Mouse (Mus musculus) frontal cortex, postnatal 14 days (tissue): Measurements from ENCODE around the gene Cnot10.
"Not testable (repeated sequence)": the region's sequence is repeated elsewhere in the genome, so short reads cannot be mapped to it uniquely, and the experiment has no call there.

Experiments
- DNase-seq, 2 experiments: peaks; one replicate each; pipeline ENCODE4 v3.0.0; 2022; ENCODE audit warnings: low spot score in 2 of 2

Gene Cnot10

DNA sequence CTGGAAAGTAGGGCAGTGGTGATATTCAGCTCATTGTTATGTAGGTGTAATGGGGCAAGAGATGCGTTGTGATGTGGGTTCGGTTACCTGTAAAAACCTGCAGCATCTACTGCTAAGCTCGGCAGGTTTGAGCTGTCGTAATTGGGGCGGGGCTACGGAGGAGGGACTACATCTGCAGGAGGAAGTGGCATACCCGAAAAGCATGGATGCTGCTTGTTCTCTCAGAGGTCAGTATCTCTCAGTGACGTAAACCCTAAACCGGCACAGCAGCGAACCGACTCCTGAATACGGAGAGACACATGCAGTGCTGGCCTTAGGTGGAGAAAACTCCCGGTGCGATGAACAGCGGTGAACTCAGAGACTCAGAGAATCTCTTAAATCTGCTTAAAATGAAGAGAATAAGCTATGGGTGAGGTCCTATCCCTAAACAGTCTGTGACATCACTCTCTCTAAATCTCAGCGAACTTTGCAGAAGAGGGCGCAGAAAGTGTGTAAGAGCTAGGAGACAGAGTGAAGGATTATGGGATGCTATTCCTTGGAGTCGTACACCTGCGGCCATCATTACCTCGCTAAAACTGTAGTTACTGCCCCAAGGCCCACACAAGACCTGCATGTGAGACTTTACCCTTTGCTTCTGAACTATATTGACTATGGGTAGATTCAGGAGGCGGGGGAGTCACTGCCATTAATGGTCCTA lies 11.1 kb upstream of the Cnot10 start:
- no peak for DNase-seq

DNA sequence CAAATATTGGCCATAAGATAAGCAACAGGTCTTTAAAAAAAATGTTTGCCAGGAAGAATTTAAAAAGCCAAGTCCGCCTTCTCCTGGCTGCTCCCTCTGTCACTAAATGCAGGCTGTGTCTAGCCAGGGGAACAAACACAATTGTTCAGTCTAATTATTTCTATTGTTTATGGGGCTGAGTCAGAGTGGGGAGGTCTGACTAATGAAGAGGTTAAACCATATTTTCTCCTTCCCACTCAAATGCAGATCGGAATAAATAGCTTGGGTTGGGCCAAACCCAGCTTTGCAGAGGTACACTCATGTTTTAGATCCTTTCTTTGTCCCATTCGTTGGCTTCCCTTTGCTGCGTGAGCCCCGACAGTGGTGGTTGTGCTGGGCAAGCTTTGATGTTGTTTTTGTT lies 9.4 kb upstream of the Cnot10 start:
- no peak for DNase-seq

GRCm38 (mm10) chr9:114648472-114648871 lies 8.5 kb upstream of the Cnot10 start:
- not testable (repeated sequence) for DNase-seq

DNA sequence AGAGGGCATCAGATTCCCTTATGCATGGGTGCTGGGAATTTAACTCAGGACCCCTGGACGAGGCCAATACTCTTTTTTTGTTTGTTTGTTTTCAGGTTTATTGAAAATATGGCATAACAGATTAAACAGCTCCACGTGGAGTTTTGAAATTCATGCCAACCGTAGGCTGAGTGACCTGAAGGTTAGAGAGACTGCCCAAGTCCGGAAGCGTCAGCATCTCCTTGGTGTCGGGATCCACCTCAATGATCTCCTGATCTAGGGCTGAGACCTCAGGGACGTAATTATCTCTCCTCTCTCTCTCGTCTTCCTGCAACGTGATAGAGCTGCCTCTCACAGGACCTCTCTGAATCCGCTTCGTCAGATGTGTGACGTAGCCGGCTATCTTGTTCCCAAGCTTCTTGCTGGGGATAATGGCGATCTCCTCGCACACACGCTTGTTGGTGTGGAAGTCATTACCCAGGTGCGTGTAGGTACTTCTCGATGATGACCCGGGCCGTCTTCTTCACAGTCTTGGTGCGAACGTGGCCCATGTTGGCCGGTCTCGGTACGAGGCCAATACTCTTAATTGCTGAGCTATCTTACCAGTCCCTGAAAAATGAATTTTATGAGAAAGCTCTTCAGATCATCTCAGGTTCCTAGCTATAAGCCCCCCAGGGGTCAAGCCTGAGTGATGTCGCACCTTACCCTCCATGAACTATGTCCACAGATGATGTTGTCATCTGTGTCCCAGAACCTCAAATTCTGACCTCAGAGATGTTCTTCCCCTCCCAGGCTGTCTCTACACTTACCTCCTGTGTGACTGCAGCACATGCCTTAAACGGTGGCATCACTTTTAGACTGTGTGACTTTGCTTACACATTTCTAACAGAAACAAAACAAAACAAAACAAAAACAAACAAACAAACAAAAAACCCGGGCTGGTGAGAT lies 7.8 kb upstream of the Cnot10 start:
- DNase-seq: no peak

- peak; percentile 28 to 39 for DNase-seq
Measured at GRCm38 (mm10) chr9:114646556-114647505, 6.8 kb upstream of the Cnot10 start.

GRCm38 (mm10) chr9:114639186-114639748 lies 717 bp downstream of the Cnot10 start:
- DNase-seq: no peak

DNA sequence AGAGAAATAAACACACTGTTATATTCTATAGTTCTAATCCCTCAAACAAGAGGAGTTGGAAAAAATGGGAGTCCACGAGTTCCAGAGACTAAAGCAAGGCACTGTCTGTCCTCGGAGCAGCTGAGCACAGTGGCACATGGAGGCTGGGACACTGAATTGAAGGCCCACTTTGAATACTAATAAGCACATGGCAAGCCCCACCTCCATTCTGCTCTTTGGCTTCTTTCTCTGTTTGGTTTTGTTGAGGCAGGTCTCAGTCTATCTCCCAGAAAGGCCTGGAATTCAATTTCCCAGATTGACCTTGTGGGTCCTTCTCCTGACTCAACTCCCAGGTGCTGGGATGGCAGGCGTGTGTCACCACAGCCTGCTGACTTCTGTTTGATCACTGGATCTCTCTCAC lies 3.2 kb downstream of the Cnot10 start:
- DNase-seq: no peak

DNA sequence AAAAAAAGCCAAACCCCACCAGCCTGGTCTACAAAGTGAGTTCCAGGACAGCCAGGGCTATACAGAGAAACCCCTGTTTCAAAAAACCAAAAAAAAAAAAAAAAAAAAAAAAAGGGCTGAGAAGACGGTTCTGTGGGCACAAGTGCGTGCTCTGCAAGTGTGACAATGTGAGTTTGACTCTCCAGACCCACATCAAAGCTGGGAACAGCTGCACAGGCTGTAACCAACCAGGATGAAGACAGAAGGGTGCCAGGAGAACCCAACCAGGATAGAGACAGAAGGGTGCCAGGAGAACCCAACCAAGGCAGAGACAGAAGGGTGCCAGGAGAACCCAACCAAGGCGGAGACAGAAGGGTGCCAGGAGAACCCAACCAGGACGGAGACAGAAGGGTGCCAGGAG lies 3.8 kb downstream of the Cnot10 start:
- no peak for DNase-seq

DNA sequence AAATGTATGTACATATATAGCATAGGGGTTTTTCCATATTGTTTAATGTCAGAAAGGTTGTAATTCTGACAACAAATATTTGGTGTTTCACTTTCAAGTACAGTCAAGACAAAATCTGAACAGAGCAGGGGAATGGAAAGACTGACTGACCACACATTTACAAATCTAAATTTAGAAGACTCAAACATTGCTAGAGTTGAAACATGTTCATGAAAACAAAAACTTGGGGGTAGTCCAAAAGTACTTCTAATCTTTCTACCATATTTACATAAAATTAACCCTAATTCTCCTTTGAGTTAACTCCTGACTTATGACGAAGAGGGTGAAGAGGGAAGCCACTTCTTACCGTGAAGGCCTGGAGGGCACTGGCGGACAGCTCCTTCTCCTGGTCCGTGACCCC lies 7.7 kb downstream of the Cnot10 start:
- no peak for DNase-seq

GRCm38 (mm10) chr9:114626726-114627125 lies 13.3 kb downstream of the Cnot10 start:
- no peak for DNase-seq

GRCm38 (mm10) chr9:114624178-114624577 lies 15.8 kb downstream of the Cnot10 start:
- no peak for DNase-seq

- no peak for DNase-seq
Measured at GRCm38 (mm10) chr9:114621149-114621548, 18.8 kb downstream of the Cnot10 start.

DNA sequence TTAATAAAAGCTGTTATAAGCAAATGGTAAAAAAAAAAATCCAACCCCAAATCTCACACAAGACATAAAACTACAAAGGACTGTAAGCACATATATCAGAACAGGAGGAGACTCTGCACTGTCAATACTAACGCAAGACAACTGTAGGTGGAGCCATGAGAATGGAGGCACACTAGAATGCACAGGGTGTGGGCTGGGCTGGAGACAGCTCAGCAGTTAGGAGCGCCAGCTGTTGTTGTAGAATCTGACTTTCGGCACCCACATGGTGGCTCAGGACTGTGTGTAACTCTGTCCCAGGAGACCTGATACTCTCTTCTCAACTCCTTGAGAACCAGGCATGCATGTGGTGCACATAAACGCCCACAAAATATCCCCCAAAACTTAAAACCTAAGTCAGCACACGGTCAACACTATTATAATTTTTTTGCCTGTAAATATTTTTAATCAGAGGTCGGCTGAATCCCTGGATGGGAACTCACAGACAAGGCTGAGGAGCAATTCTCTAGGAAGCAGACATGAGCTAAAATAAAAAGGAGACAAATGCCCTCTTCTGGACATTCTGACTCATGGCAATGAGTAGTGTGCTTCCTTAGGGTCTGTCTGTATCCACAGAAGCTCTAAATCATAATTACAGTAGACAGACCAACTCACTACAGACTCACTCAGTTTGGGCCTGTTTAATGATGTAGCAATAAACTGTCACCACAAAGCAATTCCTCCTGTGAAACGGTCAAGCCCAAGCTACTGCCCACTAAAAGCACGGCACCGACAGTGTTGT lies 25.6 kb downstream of the Cnot10 start:
- DNase-seq: no peak

DNA sequence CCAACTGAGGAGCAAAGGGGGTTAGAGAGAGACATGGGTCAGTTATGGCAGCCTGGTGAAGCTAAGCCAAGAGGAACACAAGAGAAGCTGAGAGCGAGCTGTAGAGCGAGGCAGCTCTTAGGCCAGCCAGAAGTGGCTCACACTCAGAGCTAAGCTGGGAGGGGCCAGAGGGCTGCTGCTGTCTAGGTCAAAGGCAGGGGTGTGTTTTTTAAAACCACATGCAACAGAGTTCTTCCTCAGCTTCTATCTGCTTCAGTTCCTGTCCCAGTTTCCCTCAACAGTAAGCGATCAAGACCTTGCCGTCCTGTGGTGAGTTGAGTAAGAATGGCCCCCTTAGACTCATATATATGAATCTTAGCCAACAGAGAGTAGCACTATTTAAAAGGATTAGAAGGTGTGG lies 27.0 kb downstream of the Cnot10 start:
- no peak for DNase-seq

- no peak for DNase-seq
Measured at GRCm38 (mm10) chr9:114612566-114612965, 27.4 kb downstream of the Cnot10 start.

DNA sequence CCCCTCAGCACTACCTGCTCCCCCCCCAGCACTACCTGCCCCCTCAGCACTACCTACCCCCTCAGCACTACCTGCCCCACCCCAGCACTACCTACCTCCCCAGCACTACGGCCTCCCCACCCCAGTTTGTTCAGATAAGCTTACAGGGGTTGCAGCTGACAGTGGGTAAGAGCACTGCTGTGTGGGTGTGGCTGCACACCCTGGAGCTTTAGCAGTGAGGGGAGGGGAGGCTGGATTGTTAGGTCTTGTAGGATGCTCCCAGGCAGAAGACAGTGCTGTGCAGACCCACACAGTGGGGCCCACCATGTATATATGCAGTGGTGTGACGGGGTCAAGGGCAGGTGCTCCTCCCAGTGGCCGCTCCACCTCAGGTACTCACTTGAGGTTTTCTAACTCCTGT lies 29.7 kb downstream of the Cnot10 start:
- DNase-seq: no peak

DNA sequence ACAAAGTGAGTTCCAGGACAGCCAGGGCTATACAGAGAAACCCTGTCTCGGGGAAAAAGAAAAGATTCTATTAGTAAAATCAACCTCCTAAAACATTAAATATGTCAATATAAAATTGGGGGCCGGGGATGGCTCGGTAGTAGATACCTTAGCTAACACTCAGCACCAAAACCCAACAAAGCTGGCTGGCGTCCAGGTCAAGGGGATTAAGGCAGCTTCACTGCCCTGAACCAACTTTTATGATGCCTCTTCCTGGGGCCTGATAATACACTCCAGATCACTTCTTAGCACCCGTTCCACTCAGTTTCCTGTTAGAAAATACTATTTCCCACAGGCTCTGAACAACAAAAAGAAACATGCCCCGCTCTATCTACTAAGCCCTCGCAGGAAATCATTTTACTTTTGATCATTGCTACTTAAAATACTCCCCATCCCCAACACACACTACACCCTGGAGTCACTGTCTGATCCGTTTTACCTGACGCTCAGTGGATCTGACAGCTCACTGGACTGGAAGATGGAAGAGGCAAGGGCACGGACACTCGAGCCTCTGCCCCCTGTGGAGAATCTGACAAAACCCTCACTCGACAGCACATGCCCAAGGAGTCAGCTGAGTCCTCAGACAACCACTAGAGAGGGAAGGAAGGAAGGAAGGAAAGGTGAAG lies 36.0 kb downstream of the Cnot10 start:
- no peak for DNase-seq

- no peak for DNase-seq
Measured at GRCm38 (mm10) chr9:114601096-114601495, 38.9 kb downstream of the Cnot10 start.

DNA sequence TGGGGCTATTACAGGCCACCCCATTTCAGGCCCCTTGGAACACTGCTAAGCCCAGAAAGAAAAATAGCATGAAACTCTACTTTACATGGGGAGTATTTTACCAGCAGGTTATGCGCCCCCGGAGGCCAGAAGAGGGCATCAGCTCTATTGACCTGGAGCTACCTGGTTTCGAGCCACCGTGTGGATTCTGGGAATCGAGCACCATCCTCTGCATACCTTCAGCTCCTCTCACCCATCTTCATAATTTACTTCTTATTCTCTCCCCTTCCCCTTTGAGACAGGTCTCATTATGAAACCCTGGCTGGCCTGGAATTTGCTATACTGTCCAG lies 55.0 kb downstream of the Cnot10 start:
- DNase-seq: no peak
